Mouse (Mus musculus) C2C12 (cell line): Measurements from ENCODE around the gene D430041D05Rik. TPM values are rescaled to one million over a fixed set of nuclear protein-coding genes. Genes with fewer than 3 reads are reported as not detected.

Experiments used
- H3K27me3 ChIP-seq: one replicate; pipeline ENCODE4 v1.6.1; 2011; ENCODE audit not compliant: control insufficient read depth, insufficient read depth, insufficient read length
- H3K36me3 ChIP-seq: one replicate; pipeline ENCODE4 v1.6.1; 2011; ENCODE audit not compliant: control insufficient read depth, insufficient read depth
- H3K4me3 ChIP-seq: one replicate; pipeline ENCODE4 v1.5.1; 2011; ENCODE audit warnings: mild to moderate bottlenecking, control low read depth; ENCODE audit not compliant: poor library complexity, insufficient read depth, severe bottlenecking
- H3K79me2 ChIP-seq: one replicate; pipeline ENCODE4 v1.6.1; 2011; ENCODE audit not compliant: control insufficient read depth, insufficient read depth
- H3K79me3 ChIP-seq: one replicate; pipeline ENCODE4 v1.6.1; 2011; ENCODE audit warnings: low read depth, control low read depth
- H3ac ChIP-seq: one replicate; pipeline ENCODE3; 2011; ENCODE audit warnings: low read depth; ENCODE audit not compliant: control insufficient read depth, insufficient read length
- CEBPB ChIP-seq: IDR thresholded peaks from one replicate; pipeline ENCODE4 v1.6.1; 2011; ENCODE audit warnings: low read depth, mild to moderate bottlenecking, control low read depth, moderate library complexity
- CTCF ChIP-seq: IDR thresholded peaks from one replicate; pipeline ENCODE4 v1.5.1; 2011; ENCODE audit not compliant: control insufficient read depth, insufficient read depth, insufficient read length
- FOSL1 ChIP-seq: IDR thresholded peaks from one replicate; pipeline ENCODE4 v1.8.0; 2011; ENCODE audit warnings: mild to moderate bottlenecking, low read length; ENCODE audit not compliant: poor library complexity, insufficient read depth, severe bottlenecking
- MAX ChIP-seq: IDR thresholded peaks from one replicate; pipeline ENCODE4 v1.6.1; 2011; ENCODE audit warnings: mild to moderate bottlenecking, control low read depth
- MYOD1 ChIP-seq: IDR thresholded peaks from one replicate; pipeline ENCODE4 v1.6.1; 2011; ENCODE audit warnings: low read depth; ENCODE audit not compliant: control insufficient read depth, insufficient read length
- MYOG ChIP-seq: IDR thresholded peaks from one replicate; pipeline ENCODE4 v1.6.1; 2011; ENCODE audit not compliant: control insufficient read depth, insufficient read length; ENCODE audit errors: extremely low read depth
- USF1 ChIP-seq: IDR thresholded peaks from one replicate; pipeline ENCODE4 v1.6.1; 2011; ENCODE audit warnings: low read depth, mild to moderate bottlenecking, control low read depth, moderate library complexity
- polyA plus RNA-seq: library from polyadenylated mRNA; unstranded; fragments of >200 nt; fragmentation: generic; extraction: Trizol; gene quantifications from one replicate; pipeline ENCODE4 v1.2.1, GENCODE M21; 2012; ENCODE audit warnings: missing spikeins

Gene D430041D05Rik
- polyA plus RNA-seq, 1 experiment, result 0.05 TPM

GRCm38 (mm10) chr2:104385941-104386340, 24.9 kb downstream of the D430041D05Rik start:
- Histone ChIP-seq H3K79me3 (no peaks in the 10 kb centered on the region), H3K4me3 (no peak overlapping the region), H3K36me3 (no peaks in the 10 kb centered on the region), H3K79me2 (no peaks in the 10 kb centered on the region), H3ac (no peak overlapping the region), H3K27me3 (peaks cover 7% of the 10 kb centered on the region)
- TF ChIP-seq CTCF (no peak), USF1 (no peak), MYOG (no peak), CEBPB (no peak), MAX (no peak), MYOD1 (no peak), FOSL1 (no peak)

GRCm38 (mm10) chr2:104383589-104383988, 27.2 kb downstream of the D430041D05Rik start:
- TF ChIP-seq MYOD1 (no peak), FOSL1 (no peak), USF1 (no peak)
- H3ac ChIP-seq, result no peak overlapping the region
- no peaks in the 10 kb centered on the region for H3K36me3 ChIP-seq
- no peak overlapping the region for H3K4me3 ChIP-seq
- H3K79me2 ChIP-seq, result no peaks in the 10 kb centered on the region
- peaks cover 4% of the 10 kb centered on the region for H3K27me3 ChIP-seq
- H3K79me3 ChIP-seq, result no peaks in the 10 kb centered on the region

GRCm38 (mm10) chr2:104382813-104383212, 28.0 kb downstream of the D430041D05Rik start:
- Histone ChIP-seq H3K27me3 (peaks cover 4% of the 10 kb centered on the region), H3K4me3 (no peak overlapping the region), H3K36me3 (no peaks in the 10 kb centered on the region), H3ac (no peak overlapping the region), H3K79me3 (no peaks in the 10 kb centered on the region), H3K79me2 (no peaks in the 10 kb centered on the region)
- TF ChIP-seq USF1 (no peak), MYOD1 (no peak), CEBPB (no peak), MAX (no peak), CTCF (no peak), MYOG (no peak), FOSL1 (no peak)

GRCm38 (mm10) chr2:104379304-104379703, 31.5 kb downstream of the D430041D05Rik start:
- no peaks in the 10 kb centered on the region for H3K79me3 ChIP-seq
- H3K79me2 ChIP-seq, result no peaks in the 10 kb centered on the region
- peaks cover 4% of the 10 kb centered on the region for H3K27me3 ChIP-seq
- no peaks in the 10 kb centered on the region for H3K36me3 ChIP-seq
- no peak overlapping the region for H3ac ChIP-seq
- TF ChIP-seq CTCF, result no peak
- H3K4me3 ChIP-seq, result no peak overlapping the region

DNA sequence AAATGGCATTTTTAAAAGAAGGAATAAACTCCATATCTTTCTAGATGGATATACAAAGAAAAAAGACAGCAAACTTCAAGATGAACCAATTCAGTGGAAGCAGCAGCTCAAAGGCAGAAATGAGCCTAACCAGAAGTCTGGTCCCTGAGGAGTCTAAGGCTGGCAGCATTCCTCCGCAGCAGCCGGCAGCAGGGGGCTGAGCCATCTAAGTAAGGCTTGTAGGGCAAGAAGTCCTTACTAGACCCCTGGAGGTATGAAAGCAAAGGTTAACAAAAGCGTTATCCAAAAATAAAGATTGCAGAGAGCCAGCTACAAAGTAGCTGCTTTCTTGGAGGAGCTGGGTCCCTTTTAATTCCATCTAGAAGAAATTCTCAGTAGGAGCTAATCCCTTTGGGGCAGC, 32.0 kb downstream of the D430041D05Rik start:
- Histone ChIP-seq H3K27me3 (peaks cover 4% of the 10 kb centered on the region), H3K4me3 (no peak overlapping the region), H3K79me3 (no peaks in the 10 kb centered on the region), H3K79me2 (no peaks in the 10 kb centered on the region), H3ac (no peak overlapping the region), H3K36me3 (no peaks in the 10 kb centered on the region)
- no peak for TF ChIP-seq CTCF
- no peak for TF ChIP-seq MYOD1
- no peak for TF ChIP-seq CEBPB
- TF ChIP-seq FOSL1, result no peak
- no peak for TF ChIP-seq MYOG
- no peak for TF ChIP-seq USF1
- no peak for TF ChIP-seq MAX

DNA sequence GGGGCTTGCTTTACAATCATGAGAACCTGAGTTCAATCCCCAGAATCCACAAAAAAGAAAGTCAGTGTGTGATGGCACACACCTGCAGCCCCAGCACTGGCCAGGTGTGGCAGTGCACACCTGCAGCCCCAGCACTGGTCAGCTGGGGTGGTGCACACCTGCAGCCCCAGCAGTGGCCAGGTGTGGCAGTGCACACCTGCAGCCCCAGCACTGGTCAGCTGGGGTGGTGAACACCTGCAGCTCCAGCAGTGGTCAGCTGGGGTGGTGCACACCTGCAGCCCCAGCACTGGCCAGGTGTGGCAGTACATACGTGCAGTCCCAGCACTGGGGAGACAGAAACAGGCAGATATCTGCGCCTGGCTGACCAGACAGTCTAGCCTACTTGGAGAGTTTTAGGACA, 32.8 kb downstream of the D430041D05Rik start:
- H3K4me3 ChIP-seq, result no peak overlapping the region
- TF ChIP-seq MAX (no peak), MYOG (no peak), CTCF (no peak), FOSL1 (no peak), MYOD1 (no peak), CEBPB (no peak), USF1 (no peak)
- H3ac ChIP-seq, result no peak overlapping the region
- no peaks in the 10 kb centered on the region for H3K36me3 ChIP-seq
- H3K79me2 ChIP-seq, result no peaks in the 10 kb centered on the region
- H3K79me3 ChIP-seq, result no peaks in the 10 kb centered on the region
- H3K27me3 ChIP-seq, result peaks cover 4% of the 10 kb centered on the region
